Mouse (Mus musculus) forebrain, embryonic 11.5 days (tissue): ENCODE data around the gene B3gnt9. TPM values are rescaled to one million over a fixed set of nuclear protein-coding genes. Genes with fewer than 3 reads are reported as not detected.
A peak's percentile ranks its signal among the peaks of the same experiment; 100 is the strongest.

Experiments used
- ATAC-seq: fragments of 200-750 bp; cut with Nextera tagmentation; replicated peaks from 2 replicates; pipeline ENCODE4 v1.8.0; 2017; ENCODE audit warnings: moderate TSS enrichment; ENCODE audit not compliant: low FRiP score
- DNase-seq: peaks from one replicate; pipeline ENCODE4 v3.0.0-alpha.2; 2017; ENCODE audit warnings: low spot score
- H3K27ac ChIP-seq: fragments of 300-500 bp; sonication (generic); 2 replicates; pipeline ENCODE4 v1.5.1; 2014; ENCODE audit warnings: low read depth, low read length
- H3K27me3 ChIP-seq: fragments of 300-500 bp; sonication (generic); 2 replicates; pipeline ENCODE4 v1.6.1; 2014; ENCODE audit warnings: mild to moderate bottlenecking, low read length, mixed read lengths; ENCODE audit not compliant: control insufficient read depth, insufficient read depth
- H3K36me3 ChIP-seq: fragments of 300-500 bp; sonication (generic); 2 replicates; pipeline ENCODE4 v1.6.1; 2014; ENCODE audit warnings: mild to moderate bottlenecking, low read length, moderate library complexity, mixed read lengths; ENCODE audit not compliant: control insufficient read depth, insufficient read depth
- H3K4me1 ChIP-seq: fragments of 300-500 bp; sonication (generic); replicated peaks from 2 replicates; pipeline ENCODE4 v1.6.1; 2014; ENCODE audit warnings: low read length, mixed read lengths; ENCODE audit not compliant: control insufficient read depth, insufficient read depth
- H3K4me2 ChIP-seq: fragments of 300-500 bp; sonication (generic); 2 replicates; pipeline ENCODE4 v1.6.1; 2014; ENCODE audit warnings: low read depth, mild to moderate bottlenecking, low read length, moderate library complexity, mixed read lengths; ENCODE audit not compliant: severe bottlenecking
- H3K4me3 ChIP-seq: fragments of 300-500 bp; sonication (generic); 2 replicates; pipeline ENCODE4 v1.5.1; 2014; ENCODE audit warnings: low read depth, low read length
- H3K9ac ChIP-seq: fragments of 300-500 bp; sonication (generic); 2 replicates; pipeline ENCODE4 v1.6.1; 2014; ENCODE audit warnings: low read length
- H3K9me3 ChIP-seq: fragments of 300-500 bp; sonication (generic); 2 replicates; pipeline ENCODE4 v1.6.1; 2016; ENCODE audit warnings: low read length, mixed read lengths; ENCODE audit not compliant: control insufficient read depth
- WGBS: fragments of 180-500 bp; shearing (Covaris S2); extraction: QIAGEN DNeasy Blood & Tissue Kit; methylation state at CpG from one replicate; pipeline ENCODE4 v1.1.7; 2014; 5-methylcytosine and 5-hydroxymethylcytosine counted together
- polyA plus RNA-seq: library from polyadenylated mRNA; unstranded; fragments of >200 nt; fragmentation: Nextera tagmentation; extraction: Ambion mirVana; gene quantifications from 2 replicates; pipeline ENCODE4 v1.2.1, GENCODE M21; 2014

The B3gnt9 gene
- polyA plus RNA-seq, 1 experiment from 2014 or later: 2.9 TPM

GRCm38 (mm10) chr8:105224413-105225271 is 30.3 kb downstream of the B3gnt9 start, which contains the start of gene D230025D16Rik:
Gene D230025D16Rik, plus strand, starts transcription at chr8:105225145.
- DNase-seq: peak; percentile 97
- peak within 1 kb of the TSS; percentile 89 for H3K9ac ChIP-seq
- H3K27ac ChIP-seq: peak within 1 kb of the TSS; percentile 46; the same call in 1 of the 2 replicates
- H3K4me1 ChIP-seq: peaks cover 5% of the 10 kb centered on the region
- peak within 1 kb of the TSS; percentile 91 for H3K4me3 ChIP-seq
- no peaks in the 10 kb centered on the region for H3K9me3 ChIP-seq
- H3K27me3 ChIP-seq: no peaks in the 10 kb centered on the region
- H3K4me2 ChIP-seq: peak within 1 kb of the TSS; percentile 85
- ATAC-seq: peak; percentile 94
- no peaks in the 10 kb centered on the region for H3K36me3 ChIP-seq
- 3% methylated on average over 34 of the region's 34 CpGs for WGBS

DNA sequence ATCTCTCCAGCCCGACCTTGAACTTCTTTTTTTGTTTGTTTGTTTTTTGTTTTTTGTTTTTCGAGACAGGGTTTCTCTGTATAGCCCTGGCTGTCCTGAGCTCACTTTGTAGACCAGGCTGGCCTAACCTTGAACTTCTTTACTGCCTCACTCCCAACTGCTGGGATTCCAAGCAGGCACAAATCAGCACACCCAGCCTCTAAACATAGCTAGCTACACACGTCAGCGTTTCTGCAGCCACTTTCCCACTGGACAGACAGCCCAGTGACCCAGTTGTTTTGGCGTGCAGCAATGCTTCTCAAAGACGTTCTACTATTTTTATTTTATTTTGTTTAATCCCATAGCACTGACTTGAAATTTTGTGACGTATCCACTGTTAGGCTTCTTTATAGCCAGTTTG is 31.1 kb downstream of the B3gnt9 start:
- no peak overlapping the region for H3K4me2 ChIP-seq
- H3K9me3 ChIP-seq: no peaks in the 10 kb centered on the region
- H3K9ac ChIP-seq: no peak overlapping the region
- ATAC-seq (no peak), DNase-seq (no peak)
- no peaks in the 10 kb centered on the region for H3K36me3 ChIP-seq
- no peak overlapping the region for H3K27ac ChIP-seq
- H3K4me1 ChIP-seq: peaks cover 5% of the 10 kb centered on the region
- H3K4me3 ChIP-seq: no peak overlapping the region
- H3K27me3 ChIP-seq: no peaks in the 10 kb centered on the region
- 82% methylated on average over 7 of the region's 7 CpGs for WGBS

DNA sequence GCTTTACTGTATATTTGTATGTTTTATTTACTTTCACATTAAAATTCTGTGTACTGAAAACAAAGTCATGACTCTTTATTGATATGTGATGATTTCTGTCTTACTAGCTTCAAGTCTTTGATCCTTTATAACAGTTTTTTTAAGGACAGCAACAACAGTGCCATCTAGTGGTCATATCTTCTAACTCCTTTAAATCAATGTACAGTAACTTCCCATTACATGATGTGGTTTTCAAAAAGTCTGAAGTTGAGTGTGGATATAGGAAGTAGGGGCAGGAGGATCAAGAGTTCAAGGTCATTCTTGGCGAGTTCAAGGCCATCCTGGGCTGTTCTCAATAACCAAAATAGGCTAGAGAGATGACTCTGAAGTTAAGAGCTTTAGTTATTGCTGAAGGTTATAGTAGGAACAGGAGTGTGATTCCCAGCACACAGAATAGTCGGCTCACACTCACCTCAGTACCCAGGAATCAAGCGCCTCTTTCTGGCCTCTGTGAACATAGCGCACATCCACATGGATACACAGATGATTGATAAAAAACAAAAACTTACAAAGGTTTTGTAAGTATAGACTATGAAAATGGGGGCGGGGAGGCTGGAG is 36.9 kb downstream of the B3gnt9 start:
- no peak overlapping the region for H3K27ac ChIP-seq
- WGBS: 81% methylated on average over 5 of the region's 5 CpGs
- H3K4me2 ChIP-seq: no peak overlapping the region
- no peaks in the 10 kb centered on the region for H3K36me3 ChIP-seq
- no peaks in the 10 kb centered on the region for H3K27me3 ChIP-seq
- no peak; the same call in 1 of the 2 replicates for ATAC-seq
- no peak for DNase-seq
- no peak overlapping the region for H3K4me3 ChIP-seq
- no peaks in the 10 kb centered on the region for H3K9me3 ChIP-seq
- no peak overlapping the region for H3K9ac ChIP-seq
- no peaks in the 10 kb centered on the region for H3K4me1 ChIP-seq

DNA sequence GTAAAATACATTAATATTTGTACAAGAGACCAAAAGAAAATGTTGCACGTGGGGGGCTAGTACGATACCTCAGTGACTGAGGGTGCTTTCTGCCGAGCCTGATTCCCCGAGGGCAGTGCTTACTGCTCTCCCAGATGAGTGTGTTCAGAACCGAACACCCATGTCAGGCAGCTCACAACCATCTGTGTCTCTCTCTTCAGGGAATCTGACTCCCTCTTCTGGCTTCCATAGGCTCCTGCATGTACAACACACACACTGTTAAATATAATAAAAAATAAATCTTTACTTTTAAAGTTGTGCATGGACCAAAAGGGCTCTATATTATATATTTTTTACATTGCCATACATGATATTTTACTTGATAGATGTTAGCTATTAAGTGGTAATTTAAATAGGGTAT is 40.8 kb downstream of the B3gnt9 start:
- Histone ChIP-seq H3K4me2 (no peak overlapping the region), H3K36me3 (peaks cover 2% of the 10 kb centered on the region; the same call in 1 of the 2 replicates), H3K9ac (no peak overlapping the region), H3K27ac (no peak overlapping the region), H3K4me1 (no peaks in the 10 kb centered on the region), H3K4me3 (no peak overlapping the region), H3K9me3 (no peaks in the 10 kb centered on the region), H3K27me3 (no peaks in the 10 kb centered on the region)
- WGBS: 89% methylated on average over 5 of the region's 5 CpGs
- no peak for ATAC-seq
- no peak for DNase-seq

DNA sequence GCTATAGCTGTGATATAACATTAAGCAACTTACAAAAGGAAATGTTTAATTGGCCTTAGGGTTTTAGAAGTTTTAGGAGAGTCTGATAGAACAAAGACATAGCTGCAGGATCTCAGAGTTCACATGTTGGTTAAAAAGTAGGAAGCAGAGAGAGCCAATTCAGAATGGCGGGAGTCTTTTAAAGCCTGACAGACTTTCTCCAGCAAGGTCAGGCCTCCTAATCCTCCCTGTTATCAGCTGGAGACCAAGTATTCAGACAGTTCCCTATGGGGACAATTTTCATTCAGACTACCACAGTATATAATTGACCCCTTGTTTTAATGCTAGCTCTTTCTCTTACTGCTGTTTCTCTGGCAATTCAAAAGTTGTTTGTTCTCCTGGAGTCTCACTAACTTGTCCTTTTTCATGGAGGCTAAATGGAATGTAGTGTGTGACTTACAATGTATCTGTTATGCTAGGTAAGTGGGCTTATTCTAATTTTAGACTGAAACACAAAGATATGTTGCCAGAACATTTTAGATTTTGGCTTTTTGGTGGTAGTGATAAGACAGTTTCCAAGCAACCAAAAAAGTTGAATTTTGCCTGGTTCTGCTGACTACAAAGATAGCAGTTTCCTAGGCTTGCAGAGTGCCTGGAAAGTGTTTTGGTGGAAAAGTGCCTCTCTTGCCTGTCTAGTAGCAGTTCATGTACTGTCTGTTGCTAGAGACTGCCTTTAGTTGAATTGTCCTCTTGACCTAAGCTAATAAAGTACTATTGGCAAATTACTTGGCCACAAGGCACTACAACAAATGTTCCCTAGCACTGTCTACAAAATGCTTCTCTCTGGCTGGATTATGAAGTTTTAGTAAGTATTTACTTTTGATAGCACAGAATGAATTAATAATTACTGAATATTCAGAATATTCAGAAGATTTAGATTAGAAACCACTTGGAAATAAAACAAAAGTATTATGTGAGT is 45.5 kb downstream of the B3gnt9 start:
- no peaks in the 10 kb centered on the region for H3K9me3 ChIP-seq
- no peak for ATAC-seq
- 33% methylated on average over 1 of the region's 1 CpGs for WGBS
- 0 out of 2 replicates have a peak overlapping the region, but pooled peaks have one; percentile 2 for H3K27ac ChIP-seq
- no peaks in the 10 kb centered on the region for H3K4me1 ChIP-seq
- peaks cover 3% of the 10 kb centered on the region; the same call in 1 of the 2 replicates for H3K36me3 ChIP-seq
- DNase-seq: no peak
- no peaks in the 10 kb centered on the region for H3K27me3 ChIP-seq
- H3K9ac ChIP-seq: no peak overlapping the region
- H3K4me2 ChIP-seq: no peak overlapping the region
- no peak overlapping the region for H3K4me3 ChIP-seq

DNA sequence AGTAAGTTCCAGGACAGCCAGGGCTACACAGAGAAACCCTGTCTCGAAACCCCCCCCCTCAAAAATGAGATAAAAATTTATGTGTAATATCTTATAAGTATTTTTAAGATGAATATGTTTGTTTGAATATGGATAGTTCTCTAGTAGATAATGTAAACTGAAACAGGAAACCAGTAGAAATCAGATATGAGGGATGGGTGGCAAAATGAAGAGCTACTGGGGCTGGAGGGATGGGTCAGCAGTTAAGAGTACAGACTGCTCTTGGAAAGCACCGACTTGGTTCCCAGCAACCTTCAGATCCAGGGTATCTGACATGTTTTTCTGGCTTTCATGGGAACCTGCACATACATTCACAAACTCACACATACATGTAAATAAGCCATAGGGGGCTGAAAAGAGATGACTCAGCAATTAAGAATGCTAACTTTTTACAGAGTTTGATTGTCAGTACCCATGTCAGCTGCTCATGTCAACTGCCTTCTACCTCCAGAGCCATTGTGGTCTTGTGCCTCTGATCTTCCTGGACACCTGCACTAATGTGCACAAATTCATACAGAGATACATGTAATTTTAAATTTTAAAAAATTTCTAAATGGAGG is 47.2 kb downstream of the B3gnt9 start:
- Histone ChIP-seq H3K4me3 (no peak overlapping the region), H3K9me3 (no peaks in the 10 kb centered on the region), H3K27ac (no peak overlapping the region), H3K36me3 (peaks cover 7% of the 10 kb centered on the region; the same call in 1 of the 2 replicates), H3K4me2 (no peak overlapping the region), H3K9ac (no peak overlapping the region), H3K27me3 (no peaks in the 10 kb centered on the region), H3K4me1 (no peaks in the 10 kb centered on the region)
- WGBS: 95% methylated on average over 2 of the region's 2 CpGs
- ATAC-seq (no peak), DNase-seq (no peak)

DNA sequence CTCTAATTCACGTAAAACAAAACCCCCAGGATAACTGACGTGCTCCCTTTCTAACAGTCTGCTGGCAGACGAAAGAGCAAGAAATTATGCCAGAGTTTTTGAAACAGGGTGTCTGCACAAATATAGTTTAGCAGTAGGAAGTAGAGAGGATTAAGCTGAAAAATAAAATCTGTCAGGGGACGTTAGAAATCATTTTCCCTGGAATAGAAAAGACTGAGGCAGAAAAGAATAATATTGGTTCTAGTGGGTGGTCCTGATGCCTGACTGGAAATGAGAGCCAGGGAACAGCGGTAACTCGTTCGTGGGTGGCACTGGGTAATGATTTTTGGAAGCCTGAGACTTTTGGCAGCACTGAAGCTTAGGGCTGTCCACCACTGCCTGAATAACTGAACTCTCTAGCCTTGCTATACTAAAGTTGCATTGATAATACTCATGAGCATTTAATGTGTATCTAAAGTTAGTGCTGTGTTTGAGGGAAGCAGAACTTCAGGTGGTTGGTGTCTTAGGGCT is 48.1 kb downstream of the B3gnt9 start:
- no peaks in the 10 kb centered on the region for H3K9me3 ChIP-seq
- peaks cover 7% of the 10 kb centered on the region; the same call in 1 of the 2 replicates for H3K36me3 ChIP-seq
- H3K27ac ChIP-seq: no peak overlapping the region
- H3K4me1 ChIP-seq: no peaks in the 10 kb centered on the region
- DNase-seq (no peak), ATAC-seq (no peak)
- no peak overlapping the region for H3K9ac ChIP-seq
- no peak overlapping the region for H3K4me2 ChIP-seq
- 83% methylated on average over 7 of the region's 7 CpGs for WGBS
- H3K27me3 ChIP-seq: no peaks in the 10 kb centered on the region
- H3K4me3 ChIP-seq: no peak overlapping the region

DNA sequence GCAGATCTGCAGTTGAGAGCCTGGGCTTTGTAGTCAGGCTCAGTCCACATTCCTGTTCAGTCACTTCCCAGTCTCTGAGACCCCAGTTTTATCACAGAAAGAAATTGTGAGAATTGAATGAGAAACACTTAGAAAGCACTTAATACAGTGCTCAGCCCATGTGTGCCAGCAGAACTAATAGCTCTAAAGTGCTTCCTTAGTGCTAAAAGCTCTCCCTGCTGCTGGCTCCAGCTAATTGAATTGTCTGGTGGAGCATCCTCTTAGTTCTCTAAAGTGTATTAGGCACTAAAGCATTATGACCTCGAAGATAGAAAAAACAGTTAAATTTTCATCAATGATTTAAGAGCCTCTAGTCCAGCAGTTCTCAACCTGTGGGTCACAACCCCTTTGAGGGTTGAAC is 49.2 kb downstream of the B3gnt9 start:
- 95% methylated on average over 1 of the region's 1 CpGs for WGBS
- Histone ChIP-seq H3K27me3 (no peaks in the 10 kb centered on the region), H3K9ac (no peak overlapping the region), H3K27ac (no peak overlapping the region), H3K36me3 (peaks cover 5% of the 10 kb centered on the region; the same call in 1 of the 2 replicates), H3K4me2 (no peak overlapping the region), H3K9me3 (no peaks in the 10 kb centered on the region), H3K4me3 (no peak overlapping the region), H3K4me1 (no peaks in the 10 kb centered on the region)
- ATAC-seq (no peak), DNase-seq (no peak)
